Mouse (Mus musculus) yolk sac, embryonic 10.5 days (tissue): ENCODE results near the gene Drd5.

Experiments
- DNase-seq: peaks from one replicate; pipeline ENCODE4 v3.0.0-alpha.2; 2017; ENCODE audit warnings: low spot score

Drd5 gene

GRCm38 (mm10) chr5:38318966-38319786, at the start of gene Drd5:
Drd5 (plus strand) TSS chr5:38319367.
- DNase-seq = no peak

DNA sequence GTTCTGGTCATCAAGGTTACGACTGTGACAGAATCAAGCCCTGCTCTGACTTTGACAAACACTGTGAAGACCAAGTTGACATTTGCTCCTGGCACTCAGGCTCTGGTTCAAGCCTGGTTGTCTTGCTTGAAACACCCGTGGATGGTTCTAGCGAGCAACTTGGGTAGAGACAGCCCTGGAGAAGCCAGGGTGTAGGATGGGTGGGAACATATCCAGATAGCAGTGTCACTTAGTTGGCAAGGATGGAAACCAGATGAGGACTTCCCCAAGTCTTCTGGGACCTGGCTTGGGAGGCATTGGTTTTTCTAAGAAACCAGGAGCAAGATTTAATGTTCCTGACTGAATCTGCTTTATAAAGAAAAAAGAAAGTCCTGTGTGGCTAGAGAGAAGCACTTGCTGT, 48.2 kb upstream of the Drd5 start:
- DNase-seq = no peak

GRCm38 (mm10) chr5:38273831-38274230, 45.3 kb upstream of the Drd5 start:
- DNase-seq = no peak

DNA sequence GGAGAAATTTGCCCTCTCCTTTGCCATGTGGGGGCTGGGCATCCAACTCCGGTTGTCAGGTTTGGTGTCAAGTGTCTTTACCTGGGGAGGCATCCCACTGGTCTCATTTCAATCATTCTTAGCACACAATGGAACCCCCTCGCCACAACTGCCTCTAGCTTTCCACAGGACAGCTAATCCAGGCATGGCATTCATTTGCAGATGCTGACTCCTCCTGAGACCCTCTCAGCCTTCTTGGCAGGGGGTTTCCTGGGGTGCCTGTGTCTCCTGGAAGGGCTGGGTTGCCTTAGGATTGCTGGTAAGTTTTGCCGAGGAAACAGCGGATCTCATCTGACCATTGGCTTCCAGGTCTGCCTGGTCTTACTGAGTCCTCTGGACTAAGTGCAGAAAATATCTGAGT, 43.4 kb upstream of the Drd5 start, which contains the start of gene Otop1:
Gene Otop1, plus strand, starts transcription at position 202 of the 400 bp plus-strand sequence.
- DNase-seq = no peak

GRCm38 (mm10) chr5:38276451-38276850, 42.7 kb upstream of the Drd5 start:
- DNase-seq = no peak

DNA sequence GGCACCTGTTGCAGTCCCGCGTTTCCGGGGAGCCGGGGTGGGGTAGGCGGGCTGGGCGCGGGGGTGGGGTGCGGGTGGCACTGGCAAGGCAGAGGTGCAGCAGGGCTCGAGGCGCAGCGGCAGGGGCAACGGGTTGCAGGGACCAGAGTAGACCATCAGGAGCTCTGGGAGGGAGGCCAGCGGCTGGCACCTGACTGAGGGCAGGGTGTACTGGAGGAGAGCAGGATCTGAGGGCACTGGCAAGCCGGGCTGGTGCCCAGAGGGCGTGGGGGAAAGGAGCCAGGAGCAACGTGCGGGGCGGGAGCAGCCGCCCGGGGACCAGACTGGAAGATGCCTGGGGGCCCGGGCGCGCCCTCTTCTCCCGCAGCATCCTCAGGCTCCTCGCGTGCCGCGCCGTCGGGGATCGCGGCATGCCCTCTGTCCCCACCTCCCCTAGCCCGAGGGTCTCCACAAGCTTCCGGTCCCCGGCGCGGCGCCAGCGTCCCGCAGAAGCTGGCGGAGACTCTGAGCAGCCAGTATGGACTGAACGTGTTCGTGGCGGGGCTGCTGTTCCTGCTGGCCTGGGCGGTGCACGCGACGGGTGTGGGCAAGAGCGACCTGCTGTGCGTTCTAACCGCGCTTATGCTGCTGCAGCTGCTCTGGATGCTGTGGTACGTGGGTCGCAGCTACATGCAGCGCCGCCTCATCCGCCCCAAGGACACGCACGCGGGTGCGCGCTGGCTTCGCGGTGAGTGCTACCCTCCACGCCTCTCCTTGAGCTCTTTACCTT, 41.9 kb upstream of the Drd5 start:
- no peak for DNase-seq

DNA sequence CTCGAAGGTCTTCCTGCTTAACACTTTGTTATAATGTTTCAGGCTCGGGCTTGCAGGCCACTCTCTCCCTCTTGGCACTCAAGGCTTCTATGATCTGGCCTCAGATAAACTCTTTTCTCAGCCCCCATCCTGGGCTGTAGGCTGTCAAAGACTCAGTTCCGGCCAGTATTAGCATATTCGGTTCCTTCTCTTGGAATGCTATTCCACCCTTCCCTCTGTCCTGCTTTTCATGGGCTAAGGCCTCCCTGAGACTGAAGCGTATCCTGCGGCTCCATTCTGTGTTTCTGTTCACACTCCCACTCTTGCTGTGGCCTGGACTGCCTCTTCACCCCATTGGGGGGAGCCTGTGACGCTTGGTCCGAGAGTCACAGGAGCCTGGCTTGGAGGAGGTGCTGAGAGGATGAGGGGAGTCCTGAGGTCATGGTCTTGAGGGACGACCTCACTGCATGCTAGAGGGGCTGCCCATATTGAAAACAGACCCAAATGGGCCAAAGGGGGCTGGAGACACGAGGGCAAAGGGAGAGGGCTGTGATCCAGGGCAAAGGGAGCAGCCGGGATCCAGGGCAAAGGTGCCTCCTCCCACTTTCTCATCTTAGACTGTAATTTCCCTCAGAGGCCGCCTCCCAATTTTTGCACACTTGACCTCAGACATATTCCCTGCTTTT, 41.1 kb upstream of the Drd5 start:
- DNase-seq = no peak

GRCm38 (mm10) chr5:38280075-38280474, 39.1 kb upstream of the Drd5 start:
- DNase-seq = no peak

- no peak for DNase-seq
These were observed 33.4 kb upstream of the Drd5 start for GRCm38 (mm10) chr5:38285724-38286123.

- no peak for DNase-seq
These were observed 30.7 kb upstream of the Drd5 start for GRCm38 (mm10) chr5:38288476-38288875.

- DNase-seq = no peak
These were observed 17.3 kb upstream of the Drd5 start for GRCm38 (mm10) chr5:38301761-38302411.

DNA sequence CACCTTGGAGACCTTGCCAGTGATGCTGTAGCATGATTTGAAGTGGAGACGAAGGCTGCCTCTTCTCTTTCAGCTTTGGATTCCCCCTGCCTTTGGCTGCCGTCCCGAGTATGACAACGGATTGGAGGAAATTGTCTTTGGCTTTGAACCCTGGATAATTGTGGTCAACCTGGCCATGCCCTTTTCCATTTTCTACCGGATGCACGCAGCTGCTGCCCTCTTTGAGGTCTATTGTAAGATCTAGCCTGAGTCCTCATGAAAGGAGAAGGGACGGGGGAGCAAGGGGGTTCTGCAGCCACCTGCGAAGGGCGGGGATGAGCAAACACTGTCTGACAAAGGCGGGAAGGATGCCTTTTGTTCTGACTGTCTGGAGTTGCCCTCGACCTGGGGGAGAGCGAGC, 16.5 kb upstream of the Drd5 start:
- no peak for DNase-seq

DNA sequence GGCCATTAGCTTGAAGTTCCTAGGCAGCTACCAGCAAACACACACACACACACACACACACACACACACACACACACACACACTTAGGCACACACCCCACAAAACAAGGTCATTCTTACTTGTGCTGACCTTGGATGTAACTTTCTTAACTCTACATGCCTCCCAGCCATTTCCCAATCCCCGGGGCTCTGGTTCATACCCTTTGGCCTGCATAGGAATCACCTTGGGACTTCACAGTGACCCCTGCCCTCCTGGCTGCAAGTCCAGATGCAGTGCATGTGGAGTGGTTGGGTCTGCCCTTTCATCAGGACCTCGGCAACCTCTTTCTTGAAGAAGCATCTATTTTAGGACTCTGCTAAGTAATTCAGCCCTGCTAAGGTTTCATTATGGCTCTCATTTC, 13.9 kb upstream of the Drd5 start:
- DNase-seq = no peak

GRCm38 (mm10) chr5:38307255-38308101, 11.7 kb upstream of the Drd5 start:
- peak; percentile 78 for DNase-seq

DNA sequence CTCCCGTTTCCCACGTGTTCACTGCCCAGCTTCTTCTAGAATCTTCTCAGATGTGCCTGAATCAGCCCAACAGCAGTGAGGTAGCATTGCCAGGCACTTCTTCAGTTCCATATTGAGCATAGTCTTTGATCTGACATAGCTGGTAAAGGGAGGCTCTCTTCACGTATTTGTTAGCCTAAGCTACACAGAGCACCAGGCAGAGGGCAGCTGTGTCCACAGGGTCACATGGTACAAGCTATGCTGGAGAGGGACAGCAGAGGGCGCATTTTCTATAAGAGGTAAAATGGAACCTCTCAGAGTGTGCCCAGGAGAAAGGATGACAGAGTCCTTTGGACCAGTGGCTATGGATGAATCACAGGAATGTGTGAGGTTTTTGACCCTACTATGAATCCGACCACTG, 10.3 kb upstream of the Drd5 start:
- DNase-seq = peak; percentile 19

GRCm38 (mm10) chr5:38309795-38310194, 9.4 kb upstream of the Drd5 start:
- DNase-seq = no peak

- DNase-seq = no peak
These were observed 14.2 kb downstream of the Drd5 start for GRCm38 (mm10) chr5:38333381-38333780.

DNA sequence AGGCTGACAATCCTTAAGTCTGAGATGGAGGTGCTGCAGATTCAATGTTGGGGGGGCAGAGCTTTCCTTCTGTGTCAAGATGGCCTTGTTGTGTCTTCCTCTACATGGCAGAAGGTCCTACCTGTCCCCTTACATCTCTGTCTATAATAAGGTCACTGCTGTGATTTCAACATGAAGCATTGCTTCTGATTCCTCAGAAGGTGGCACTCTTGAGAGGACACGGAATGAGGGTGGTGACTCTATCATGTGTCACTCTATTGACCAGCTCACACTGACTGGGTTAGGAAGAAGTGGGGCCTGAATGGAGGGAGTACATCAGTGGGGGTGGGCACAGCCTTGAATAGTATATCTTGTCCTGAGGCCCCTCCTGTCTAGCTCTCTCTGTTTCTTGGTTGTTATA, 15.4 kb downstream of the Drd5 start:
- DNase-seq = no peak

- no peak for DNase-seq
These were observed 23.9 kb downstream of the Drd5 start for GRCm38 (mm10) chr5:38343101-38343500.

GRCm38 (mm10) chr5:38346646-38347432, 27.7 kb downstream of the Drd5 start:
- DNase-seq = peak; percentile 31
